Mouse (Mus musculus) limb, embryonic 10.5 days (tissue): ENCODE data around the gene Tmem19. TPM values are rescaled to one million over a fixed set of nuclear protein-coding genes. Genes with fewer than 3 reads are reported as not detected.

ENCODE experiments used
- DNase-seq: peaks from one replicate; pipeline ENCODE4 v3.0.0-alpha.2; 2017; ENCODE audit warnings: low spot score
- H3K27ac ChIP-seq: fragments of 300-500 bp; sonication (generic); 2 replicates; pipeline ENCODE4 v1.5.1; 2016; ENCODE audit warnings: mild to moderate bottlenecking
- H3K27me3 ChIP-seq: fragments of 300-500 bp; sonication (generic); 2 replicates; pipeline ENCODE4 v1.6.1; 2016; ENCODE audit warnings: low read depth, mild to moderate bottlenecking; ENCODE audit not compliant: poor library complexity, severe bottlenecking
- H3K36me3 ChIP-seq: fragments of 300-500 bp; sonication (generic); 2 replicates; pipeline ENCODE4 v1.6.1; 2016; ENCODE audit warnings: mild to moderate bottlenecking, moderate library complexity
- H3K4me1 ChIP-seq: fragments of 300-500 bp; sonication (generic); 2 replicates; pipeline ENCODE4 v1.6.1; 2016
- H3K4me3 ChIP-seq: fragments of 300-500 bp; sonication (generic); 2 replicates; pipeline ENCODE4 v1.5.1; 2016; ENCODE audit warnings: mild to moderate bottlenecking, moderate library complexity
- H3K9me3 ChIP-seq: fragments of 300-500 bp; sonication (generic); replicated peaks from 2 replicates; pipeline ENCODE4 v1.6.1; 2016; ENCODE audit warnings: mild to moderate bottlenecking
- whole genome bisulfite sequencing: fragments of 180-500 bp; shearing (Covaris S2); methylation state at CpG from one replicate; pipeline ENCODE4 v1.1.7; 2016; 5-methylcytosine and 5-hydroxymethylcytosine counted together
- polyA plus RNA-seq: library from polyadenylated mRNA; unstranded; fragments of >200 nt; fragmentation: Nextera tagmentation; extraction: Ambion mirVana; gene quantifications from 2 replicates; pipeline ENCODE4 v1.2.1, GENCODE M21; 2016

Gene Tmem19
- polyA plus RNA-seq, 1 experiment from 2014 or later, result 26.2 TPM

DNA sequence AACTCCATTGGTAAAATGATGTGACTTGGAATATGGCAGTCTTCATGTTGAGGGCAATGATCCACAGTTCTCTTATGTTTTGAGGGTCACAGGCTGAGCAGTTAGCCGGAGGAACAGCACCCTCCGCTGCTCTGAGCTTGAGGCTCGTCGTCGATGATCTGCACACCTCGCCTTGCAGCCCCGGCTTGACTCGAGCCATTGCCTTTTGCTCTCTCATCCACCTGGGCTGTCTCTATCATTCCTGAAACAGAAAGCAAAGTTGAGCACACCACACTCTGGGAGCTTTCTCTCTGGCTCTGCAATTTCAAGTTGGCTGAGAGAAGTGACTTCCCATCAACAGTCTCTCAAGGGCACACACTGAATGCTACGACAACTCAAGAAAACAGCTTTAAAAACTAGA is 71.6 kb downstream of the Tmem19 start:
- no peak for DNase-seq
- no peaks in the 10 kb centered on the region for H3K4me1 ChIP-seq
- no peak overlapping the region for H3K4me3 ChIP-seq
- 93% methylated on average over 9 of the region's 9 CpGs for WGBS
- peaks cover 82% of the 10 kb centered on the region for H3K36me3 ChIP-seq
- H3K27me3 ChIP-seq, result no peaks in the 10 kb centered on the region
- H3K27ac ChIP-seq, result no peak overlapping the region
- no peaks in the 10 kb centered on the region for H3K9me3 ChIP-seq

Other genes with a start within 250 kb of the Tmem19 start
- gene Tph2, start 177.5 kb downstream of the Tmem19 start, polyA plus RNA-seq, result 0.18 TPM in 1 of 2 replicates, not detected in the other
- gene Tbc1d15, start 111.0 kb downstream of the Tmem19 start, polyA plus RNA-seq, result 51.7 and 57.6 TPM in 2 replicates
- 2.2 and 2.6 TPM in 2 replicates for gene Rab21, start 46.9 kb downstream of the Tmem19 start, polyA plus RNA-seq
- 21.7 and 24.0 TPM in 2 replicates for gene Thap2, start 21.9 kb upstream of the Tmem19 start, polyA plus RNA-seq
- 16.7 and 18.0 TPM in 2 replicates for gene Zfc3h1, start 22.5 kb upstream of the Tmem19 start, polyA plus RNA-seq
- not detected in 2 replicates for gene A930009A15Rik, start 207.5 kb upstream of the Tmem19 start, polyA plus RNA-seq
- gene Lgr5, start 225.3 kb upstream of the Tmem19 start, polyA plus RNA-seq, result 1.4 and 2.3 TPM in 2 replicates